Mouse (Mus musculus) testis, postnatal 14 days (tissue): ENCODE measurements around the gene Cpne8.
"Not testable (repeated sequence)": the region's sequence is repeated elsewhere in the genome, so short reads cannot be mapped to it uniquely, and the experiment has no call there.

Experiments
- DNase-seq: peaks from one replicate; pipeline ENCODE4 v3.0.0; 2021; ENCODE audit warnings: low spot score

Gene Cpne8

DNA sequence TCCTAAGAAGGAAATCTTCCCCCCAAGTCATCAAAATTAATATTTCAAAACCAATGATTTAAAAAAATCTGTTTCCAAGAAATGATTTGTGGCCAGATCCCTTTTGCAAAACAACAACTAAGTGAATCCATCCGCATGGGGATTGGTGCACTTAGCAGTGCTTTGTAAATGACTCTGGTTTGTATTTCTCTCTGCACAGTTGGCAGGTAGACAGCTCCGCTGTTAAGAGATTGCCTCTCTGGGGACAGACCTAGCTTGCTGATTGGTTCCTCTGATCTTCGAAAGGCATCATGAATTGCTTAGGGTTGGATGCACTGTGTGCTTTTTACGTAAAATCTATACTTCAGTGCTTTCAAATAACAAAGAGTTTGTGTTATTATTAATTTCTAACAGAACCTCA, 68.5 kb downstream of the Cpne8 start:
- not testable (repeated sequence) for DNase-seq

DNA sequence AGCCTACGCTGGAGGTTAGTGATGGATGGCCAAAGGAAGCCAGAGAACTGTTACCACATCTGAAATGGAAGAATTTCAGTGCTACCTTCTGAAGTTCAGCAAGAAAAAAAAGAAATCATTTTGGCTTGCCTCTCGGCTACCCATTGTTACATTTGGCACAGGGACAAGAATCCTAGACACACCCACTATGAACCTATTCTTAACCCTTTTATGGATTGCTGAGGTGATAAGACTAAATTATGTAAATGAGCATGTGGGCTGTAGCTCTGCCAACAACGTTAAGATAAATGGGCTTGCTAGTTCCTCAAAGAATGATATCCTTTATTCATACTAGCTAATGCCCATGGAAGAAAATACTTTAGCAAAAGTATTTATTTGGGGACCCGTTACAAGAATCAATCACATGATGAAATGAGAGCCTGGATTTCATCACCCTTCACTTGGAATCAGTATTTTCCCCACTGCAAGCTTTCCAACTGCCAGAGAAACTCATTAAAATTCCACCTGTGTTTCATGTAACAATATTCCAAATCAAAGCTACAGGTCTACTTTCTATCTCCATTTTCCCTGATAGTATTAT, 69.3 kb downstream of the Cpne8 start:
- no peak for DNase-seq

- no peak for DNase-seq
Observed at GRCm38 (mm10) chr15:90608368-90608767, 70.9 kb downstream of the Cpne8 start.

GRCm38 (mm10) chr15:90607181-90607580, 72.1 kb downstream of the Cpne8 start:
- DNase-seq = no peak

GRCm38 (mm10) chr15:90603676-90604075, 75.6 kb downstream of the Cpne8 start:
- no peak for DNase-seq

DNA sequence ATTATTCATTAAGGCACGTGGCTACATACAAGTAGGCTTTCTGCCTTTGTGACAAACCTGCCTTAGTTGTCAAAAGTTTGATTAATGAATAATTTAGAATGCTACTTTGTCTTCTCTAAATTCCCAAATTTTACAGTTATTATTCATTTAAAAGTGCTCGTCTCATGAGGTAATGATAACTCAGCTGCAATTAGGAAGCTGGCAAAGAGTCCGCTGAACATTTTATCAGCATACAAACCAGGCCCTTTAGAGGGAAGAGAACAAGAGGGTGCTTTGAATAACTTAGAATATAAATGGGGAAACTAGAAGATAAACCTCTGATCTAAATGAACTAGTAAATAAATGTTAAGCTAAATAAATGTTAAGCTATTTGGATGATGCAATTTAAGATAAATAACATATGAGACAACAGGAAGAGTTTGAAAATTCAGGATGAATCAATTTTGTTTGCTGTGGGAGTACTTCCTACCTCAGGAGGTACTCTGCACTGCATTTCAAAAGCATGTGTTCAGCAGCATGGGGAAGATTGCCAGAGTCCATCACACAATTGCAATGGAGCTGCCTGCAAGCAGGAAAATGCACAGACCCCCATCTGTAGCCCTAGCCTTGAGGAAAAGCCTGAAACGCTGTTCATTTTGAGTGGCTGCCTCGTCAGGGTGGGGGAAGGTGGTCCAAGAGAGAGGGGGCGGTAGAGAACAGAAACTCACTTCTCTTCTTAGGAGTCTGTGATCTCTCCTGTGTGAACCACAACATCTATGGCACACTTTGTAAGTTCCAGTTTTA, 81.3 kb downstream of the Cpne8 start:
- no peak for DNase-seq

- DNase-seq = no peak
Observed at GRCm38 (mm10) chr15:90595592-90595991, 83.6 kb downstream of the Cpne8 start.

DNA sequence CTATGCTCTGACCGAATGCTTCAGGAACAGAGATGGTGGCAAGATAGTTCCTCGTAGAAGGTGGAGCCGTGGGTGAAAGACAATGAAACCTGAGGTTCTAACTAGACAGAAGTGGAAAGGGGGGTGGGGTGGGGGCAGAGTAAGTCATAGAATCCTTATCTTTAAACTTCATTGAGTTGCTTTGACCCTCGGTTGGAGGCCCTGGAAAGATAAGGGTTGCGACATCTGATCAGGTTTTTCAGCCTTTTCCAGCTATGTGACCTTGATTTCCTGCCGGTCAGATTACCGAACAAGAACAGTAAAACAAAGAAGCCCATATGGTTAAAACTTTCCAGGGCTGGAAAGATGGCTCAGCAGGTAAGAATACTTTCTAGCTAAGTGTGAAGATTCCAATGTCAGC, 89.6 kb downstream of the Cpne8 start:
- peak; percentile 14 for DNase-seq

- no peak for DNase-seq
Observed at GRCm38 (mm10) chr15:90577402-90577801, 101.8 kb downstream of the Cpne8 start.

- DNase-seq = no peak
Observed at GRCm38 (mm10) chr15:90569246-90569645, 110.0 kb downstream of the Cpne8 start.

GRCm38 (mm10) chr15:90568050-90568449, 111.2 kb downstream of the Cpne8 start:
- DNase-seq = no peak

DNA sequence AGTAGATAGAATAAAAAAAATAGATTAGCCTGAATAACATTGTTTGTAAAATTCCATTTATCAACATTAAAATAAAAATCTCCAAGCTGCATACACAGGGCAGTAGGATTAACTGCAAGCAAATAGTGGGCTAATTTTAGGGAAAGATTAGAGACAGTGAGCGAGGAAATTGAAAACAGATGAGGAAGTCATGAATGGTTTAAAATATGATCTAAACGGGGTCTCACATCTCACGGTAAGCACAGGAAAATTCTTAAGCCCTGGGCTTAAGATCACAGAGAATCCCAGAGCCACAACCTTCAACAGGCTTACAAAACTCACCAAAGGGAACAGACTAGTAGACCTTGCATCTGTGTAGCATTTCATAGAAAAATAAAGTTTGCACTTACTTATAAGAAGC, 115.2 kb downstream of the Cpne8 start:
- no peak for DNase-seq

- DNase-seq = no peak
Observed at GRCm38 (mm10) chr15:90561613-90562012, 117.6 kb downstream of the Cpne8 start.

DNA sequence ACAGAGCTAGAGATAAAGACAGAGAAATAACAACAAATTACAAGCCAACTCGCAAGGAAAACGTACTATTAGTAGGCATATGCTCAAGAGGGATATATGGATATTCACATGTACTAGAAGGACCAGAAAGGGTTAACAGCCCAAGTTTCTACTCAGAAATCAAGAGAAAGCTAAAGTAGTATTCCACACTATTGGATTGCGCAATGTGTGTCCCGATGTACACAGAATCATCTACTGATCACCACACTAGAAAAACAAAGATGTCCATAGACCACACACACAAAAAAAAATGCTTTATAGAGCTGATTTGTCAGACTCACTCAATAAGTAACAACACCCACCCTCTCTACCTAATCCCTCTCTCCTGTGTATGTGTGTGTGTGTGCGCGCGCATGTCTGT, 130.6 kb downstream of the Cpne8 start:
- no peak for DNase-seq

DNA sequence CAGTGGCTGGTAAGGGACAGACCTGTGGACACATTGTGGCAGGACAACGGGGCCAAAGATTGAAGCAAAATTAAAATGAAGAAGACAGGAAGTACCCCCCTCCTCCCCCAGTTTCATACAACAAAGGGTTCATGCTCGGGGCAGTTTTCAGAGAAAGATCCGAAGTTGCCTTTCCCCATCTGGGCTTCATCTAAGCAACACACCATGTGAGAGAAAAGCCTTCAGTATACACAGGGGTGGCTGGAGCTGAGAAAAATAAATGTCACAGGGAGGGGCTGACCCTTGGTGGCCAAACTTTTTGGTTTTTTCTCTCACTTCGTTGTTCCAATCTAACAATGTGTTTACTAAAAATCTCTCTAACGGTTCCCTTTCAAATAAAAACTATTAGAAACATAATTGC, 135.8 kb downstream of the Cpne8 start:
- DNase-seq = no peak

- no peak for DNase-seq
Observed at GRCm38 (mm10) chr15:90542126-90542525, 137.1 kb downstream of the Cpne8 start.

DNA sequence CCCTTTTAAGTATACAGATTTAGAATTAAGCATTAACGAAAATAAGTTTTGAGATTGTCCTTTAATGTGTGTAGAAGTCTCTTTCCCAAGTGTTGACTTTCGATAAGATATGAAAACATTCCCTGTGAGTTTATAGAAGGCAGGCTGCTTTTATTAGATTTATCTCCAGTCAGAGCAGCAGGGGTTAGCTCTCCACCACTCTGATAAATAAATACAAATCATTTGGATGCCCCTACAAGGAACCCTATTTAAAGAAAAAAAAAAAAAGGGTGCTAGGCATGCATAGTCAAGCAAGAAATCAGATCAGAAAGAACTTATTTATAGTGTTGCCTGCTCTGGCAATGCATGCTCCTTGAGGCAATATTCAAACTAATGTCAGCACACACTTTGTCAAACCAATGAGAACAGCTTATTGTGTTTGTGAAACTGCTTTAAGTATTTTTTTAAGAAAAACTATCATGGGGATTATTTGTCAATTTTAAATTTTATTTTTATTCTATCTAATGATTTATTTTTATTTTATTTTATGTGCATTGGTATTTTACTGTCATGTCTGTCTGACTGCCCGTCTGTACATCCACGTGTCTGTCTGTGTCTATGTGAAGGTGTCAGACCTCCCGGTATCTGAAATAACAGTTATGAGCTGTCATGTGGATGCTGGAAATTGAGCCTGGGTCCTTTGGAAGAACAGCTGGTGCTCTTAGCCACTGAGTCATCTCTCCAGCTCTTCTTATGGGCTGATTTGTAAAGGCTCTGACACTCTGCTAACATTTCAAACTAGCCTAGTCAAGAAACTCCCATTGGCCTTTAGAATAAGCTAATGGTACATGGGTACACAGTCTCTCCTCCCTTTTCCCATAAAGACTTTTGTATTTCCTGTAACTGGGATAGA, 142.7 kb downstream of the Cpne8 start:
- DNase-seq = no peak

GRCm38 (mm10) chr15:90535730-90536129, 143.5 kb downstream of the Cpne8 start:
- DNase-seq = no peak

- no peak for DNase-seq
Observed at GRCm38 (mm10) chr15:90512769-90513168, 166.5 kb downstream of the Cpne8 start.

- DNase-seq = no peak
Observed at GRCm38 (mm10) chr15:90497080-90497479, 182.2 kb downstream of the Cpne8 start.

GRCm38 (mm10) chr15:90491558-90491957, 187.7 kb downstream of the Cpne8 start:
- no peak for DNase-seq

DNA sequence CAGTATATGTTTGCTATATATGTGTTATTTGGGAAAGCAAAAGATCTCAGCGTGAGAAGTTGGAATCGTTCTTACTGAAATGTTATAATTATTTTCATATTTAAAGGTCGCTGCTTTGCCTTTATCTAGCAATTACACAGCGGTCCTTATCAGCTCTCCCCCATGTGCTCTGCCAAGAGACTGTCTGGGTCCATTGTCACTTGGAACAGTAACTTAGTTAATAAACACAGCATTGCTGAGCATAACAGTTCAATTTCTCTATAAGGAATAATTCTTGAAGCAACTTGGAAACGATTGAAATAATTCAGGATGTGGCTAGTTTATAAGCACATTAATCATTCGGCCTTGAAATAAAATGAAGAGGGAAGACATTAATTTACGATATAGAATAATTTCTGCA, 189.0 kb downstream of the Cpne8 start:
- no peak for DNase-seq

GRCm38 (mm10) chr15:90470561-90470960, 208.7 kb downstream of the Cpne8 start:
- DNase-seq = not testable (repeated sequence)
